Mouse (Mus musculus) layer of hippocampus, postnatal 14 days (tissue): Measurements from ENCODE around the gene Ppp4r2. TPM values are rescaled to one million over a fixed set of nuclear protein-coding genes. Genes with fewer than 3 reads are reported as not detected.
A peak's percentile ranks its signal among the peaks of the same experiment; 100 is the strongest.

Experiments
- DNase-seq, 2 experiments: peaks; one replicate each; pipeline ENCODE4 v3.0.0; 2021 to 2022; ENCODE audit warnings: low spot score in 2 of 2, mixed read lengths in 1 of 2
- long read RNA-seq, 2 experiments: library from polyadenylated mRNA; stranded (forward); transcript quantifications; one replicate each; pipeline ENCODE4 v2.0.0; 2021
- total RNA-seq, 2 experiments: library from RNA; stranded (reverse); gene quantifications; 2 replicates each; pipeline ENCODE4 v1.2.3; 2021

Gene Ppp4r2
- 10 to 100 TPM; 70.4 to 74.5 TPM for total RNA-seq
- long read RNA-seq, experiment 1, full-length matches to known transcripts, result 37 of 44 reads
- long read RNA-seq, experiment 1, partial matches to known transcripts, result 3 of 44 reads
- long read RNA-seq, experiment 1, other reads (novel, unspliced or antisense), result 4 of 44 reads
- long read RNA-seq, experiment 2, full-length matches to known transcripts, result 34 of 43 reads
- long read RNA-seq, experiment 2, partial matches to known transcripts, result 3 of 43 reads
- long read RNA-seq, experiment 2, other reads (novel, unspliced or antisense), result 6 of 43 reads

DNA sequence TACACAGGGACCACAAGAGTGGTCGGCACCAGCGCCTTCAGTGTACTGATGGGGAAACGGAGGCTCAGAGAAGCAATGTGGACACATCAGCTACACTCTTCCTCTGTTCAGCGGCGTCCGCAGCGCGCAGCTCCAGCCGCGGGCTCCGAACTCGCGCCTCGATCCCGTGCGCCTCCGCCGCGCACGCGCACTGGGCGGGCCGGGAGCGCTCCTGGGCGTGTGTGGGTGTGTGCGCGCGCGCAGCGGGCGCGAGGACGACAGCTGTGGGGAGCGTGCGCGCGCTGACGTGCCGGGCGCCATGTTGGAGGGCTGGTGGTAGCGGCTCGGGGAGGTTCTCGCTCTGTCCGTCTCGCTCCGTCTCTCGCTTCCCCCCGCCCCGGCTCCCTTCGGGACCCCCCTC is at the start of gene Ppp4r2:
Gene Ppp4r2, plus strand, starts transcription at position 268 of the 400 bp plus-strand sequence.
- peak; percentile 90 to 91 for DNase-seq

DNA sequence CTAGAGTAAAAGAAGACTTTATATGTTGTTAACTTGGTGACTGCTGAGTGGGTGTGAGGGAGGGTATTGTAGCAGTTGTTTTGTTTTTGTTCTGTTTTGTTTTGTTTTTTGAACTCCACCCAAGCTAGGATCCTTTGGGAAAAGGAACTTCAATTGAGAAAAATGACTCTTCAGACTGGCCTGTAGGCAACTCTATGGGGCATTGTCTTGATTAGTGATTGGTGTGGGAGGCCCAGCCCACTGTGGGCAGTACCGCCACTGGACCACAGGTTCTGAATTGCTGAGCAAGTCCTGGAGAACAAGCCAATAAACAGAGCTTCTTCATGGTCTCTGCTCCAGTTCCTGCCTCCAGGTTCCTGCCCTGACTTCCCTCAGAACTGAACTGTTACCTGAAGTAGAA is 45.7 kb upstream of the Ppp4r2 start:
- DNase-seq, result no peak

DNA sequence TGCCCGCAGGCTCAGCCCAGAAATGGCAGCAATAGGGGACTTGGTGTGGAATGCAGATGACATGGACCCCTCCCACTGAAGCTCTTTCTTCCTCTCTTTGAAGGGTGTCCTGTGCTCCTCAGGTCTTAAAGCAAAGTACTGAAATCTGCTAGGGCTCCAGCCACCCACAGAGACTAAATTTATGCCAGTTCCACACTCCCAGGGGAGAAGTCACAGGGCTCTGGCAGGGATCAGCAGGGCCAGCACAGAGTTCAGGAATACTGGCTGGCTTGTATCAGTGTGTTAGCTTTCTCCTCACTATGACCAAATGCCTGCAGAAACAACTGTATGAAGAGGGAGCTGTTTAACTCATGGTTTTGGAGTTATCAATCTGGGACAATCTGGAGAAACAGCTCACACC is 44.3 kb upstream of the Ppp4r2 start:
- DNase-seq, result no peak

DNA sequence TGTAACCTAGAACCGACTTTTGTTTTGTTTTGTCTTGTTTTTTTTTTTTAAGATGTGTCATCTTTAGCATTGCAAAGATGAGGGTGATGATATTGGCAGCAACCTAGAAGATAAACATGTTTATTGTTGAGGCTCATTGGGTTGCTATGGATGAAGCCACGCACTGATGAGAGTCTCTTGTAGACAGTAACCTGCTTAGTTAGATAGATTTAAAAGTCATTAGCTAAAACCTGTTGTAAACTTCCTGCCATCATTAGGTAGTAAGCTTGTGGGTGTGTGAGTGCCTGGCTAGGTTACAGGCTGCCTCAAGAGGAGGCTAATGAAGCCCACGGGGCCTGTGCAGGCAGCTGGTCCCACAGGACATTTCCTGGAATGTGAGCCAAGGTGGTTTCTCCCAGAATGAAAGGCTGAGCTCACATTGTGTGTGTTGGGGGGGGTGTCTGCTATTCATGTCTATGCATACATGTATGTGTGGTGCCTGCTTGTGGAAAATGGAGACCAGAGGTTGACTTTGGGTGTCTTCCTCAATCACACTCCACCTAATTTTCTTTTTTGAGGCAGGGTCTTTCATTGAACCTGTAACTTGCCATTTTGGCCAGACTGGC is 41.3 kb upstream of the Ppp4r2 start:
- no peak for DNase-seq

DNA sequence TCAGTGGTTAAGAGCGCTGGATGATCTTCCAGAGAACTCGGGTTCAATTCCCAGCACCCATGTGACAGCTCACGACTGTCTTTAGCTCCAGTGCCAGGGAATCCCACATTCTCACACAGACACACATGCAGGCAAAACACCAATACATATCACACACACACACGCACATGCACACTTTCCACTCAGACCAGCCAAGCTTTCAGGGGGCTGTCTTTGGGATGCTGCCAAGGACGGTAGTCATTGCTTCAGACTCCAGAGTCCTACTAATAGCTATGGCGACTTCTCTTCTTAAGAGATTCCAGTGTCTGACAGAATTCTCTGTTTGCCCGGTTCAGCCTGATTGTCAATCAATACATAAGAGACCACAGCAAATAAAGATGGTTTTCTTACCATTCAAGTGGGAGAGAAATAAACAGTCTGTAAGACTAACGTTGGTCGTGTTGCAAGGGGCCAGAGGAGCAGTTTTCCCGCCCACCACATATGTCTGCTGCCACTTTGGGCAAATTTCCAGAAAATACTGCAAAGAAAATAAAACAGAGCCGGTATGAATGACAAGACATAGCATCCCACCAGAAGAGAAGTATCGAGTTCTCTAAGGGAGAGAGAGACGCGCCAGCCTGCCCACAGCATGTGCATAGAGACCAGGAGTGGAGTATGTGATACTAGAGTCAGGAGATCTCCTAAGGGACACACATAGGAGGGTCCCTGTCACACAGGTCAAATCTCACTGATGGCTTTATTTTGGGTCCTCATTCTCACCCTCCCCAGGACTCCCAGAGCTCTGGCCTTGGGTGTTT is 40.3 kb upstream of the Ppp4r2 start:
- DNase-seq, result no peak

DNA sequence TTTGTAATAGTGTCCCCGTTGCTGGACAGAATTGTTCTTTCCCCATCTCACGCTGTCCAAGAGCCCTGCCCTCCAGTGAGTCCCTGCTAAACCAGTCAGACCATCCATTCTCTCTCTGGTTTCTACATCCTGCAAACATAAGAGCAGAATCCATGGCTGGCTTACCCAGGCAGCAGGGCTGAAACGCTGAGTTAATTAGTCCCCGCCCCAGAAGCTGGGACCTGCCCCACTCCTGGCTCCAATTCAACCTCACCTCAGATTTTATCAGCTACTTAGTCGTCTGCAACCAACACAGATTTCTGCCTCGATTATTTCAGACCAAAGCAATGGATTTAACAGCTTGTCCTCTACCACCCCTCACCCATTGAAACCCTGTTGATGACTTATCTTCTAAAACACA is 37.6 kb upstream of the Ppp4r2 start:
- no peak for DNase-seq

DNA sequence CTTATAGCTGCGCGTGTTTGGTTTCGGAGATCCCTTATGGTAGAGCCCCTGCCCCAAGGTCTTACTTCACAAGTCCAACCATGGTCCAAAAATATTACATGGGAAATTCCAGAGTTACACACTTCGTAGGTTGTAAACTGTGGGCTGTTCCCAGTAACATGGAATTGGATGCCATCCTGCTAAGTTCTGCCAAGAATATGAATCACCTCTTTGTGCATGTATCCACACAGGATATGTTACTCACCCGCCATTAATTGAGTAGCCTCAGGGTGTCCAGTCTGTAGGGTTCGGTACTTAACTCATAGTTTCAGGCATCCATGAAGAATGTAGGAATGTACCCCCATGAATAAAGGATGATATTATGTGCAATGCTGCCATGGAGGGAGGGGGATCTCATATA is 34.1 kb upstream of the Ppp4r2 start:
- DNase-seq, result no peak

DNA sequence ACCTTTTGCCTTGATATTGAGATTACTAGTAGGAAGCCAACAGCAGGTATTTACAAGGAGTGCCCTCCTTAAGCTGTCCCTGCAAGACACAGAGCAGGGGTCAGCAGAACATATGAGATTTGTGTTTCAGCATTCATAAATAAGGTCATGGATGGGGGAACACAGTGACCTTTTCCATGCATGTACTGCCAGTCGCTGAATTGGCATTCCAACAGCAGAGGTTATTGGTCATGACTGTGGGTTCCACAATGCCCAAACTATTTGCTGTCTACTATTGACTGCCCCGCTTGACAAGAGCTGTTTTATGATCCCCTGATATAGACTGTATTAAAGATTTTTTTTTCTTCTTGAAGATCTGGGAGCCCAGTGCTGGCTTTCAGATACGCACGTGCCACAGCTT is 33.7 kb upstream of the Ppp4r2 start:
- DNase-seq, result no peak

DNA sequence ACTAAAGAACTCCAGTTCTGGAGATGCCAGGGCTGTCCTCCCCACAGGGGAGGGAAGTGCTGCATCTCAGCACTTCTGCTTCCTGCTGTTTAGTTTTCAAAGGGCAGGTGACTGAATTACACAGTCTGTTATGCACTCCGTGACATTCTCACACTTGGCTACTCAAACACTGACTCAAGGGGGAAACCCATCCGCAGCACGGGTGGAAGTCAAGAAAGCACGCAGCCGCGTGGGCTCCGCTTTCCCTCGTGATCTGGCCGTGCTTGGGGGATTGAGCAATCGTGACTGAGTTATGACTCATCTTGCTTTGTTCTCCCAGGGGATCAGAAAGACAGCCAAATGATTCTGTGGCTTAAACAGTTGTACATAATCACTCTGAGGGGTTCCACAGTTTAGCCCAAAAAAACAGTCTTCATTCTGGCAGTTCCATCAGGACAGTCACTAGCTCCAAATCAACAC is 32.9 kb upstream of the Ppp4r2 start:
- peak; percentile 6 to 29 for DNase-seq

DNA sequence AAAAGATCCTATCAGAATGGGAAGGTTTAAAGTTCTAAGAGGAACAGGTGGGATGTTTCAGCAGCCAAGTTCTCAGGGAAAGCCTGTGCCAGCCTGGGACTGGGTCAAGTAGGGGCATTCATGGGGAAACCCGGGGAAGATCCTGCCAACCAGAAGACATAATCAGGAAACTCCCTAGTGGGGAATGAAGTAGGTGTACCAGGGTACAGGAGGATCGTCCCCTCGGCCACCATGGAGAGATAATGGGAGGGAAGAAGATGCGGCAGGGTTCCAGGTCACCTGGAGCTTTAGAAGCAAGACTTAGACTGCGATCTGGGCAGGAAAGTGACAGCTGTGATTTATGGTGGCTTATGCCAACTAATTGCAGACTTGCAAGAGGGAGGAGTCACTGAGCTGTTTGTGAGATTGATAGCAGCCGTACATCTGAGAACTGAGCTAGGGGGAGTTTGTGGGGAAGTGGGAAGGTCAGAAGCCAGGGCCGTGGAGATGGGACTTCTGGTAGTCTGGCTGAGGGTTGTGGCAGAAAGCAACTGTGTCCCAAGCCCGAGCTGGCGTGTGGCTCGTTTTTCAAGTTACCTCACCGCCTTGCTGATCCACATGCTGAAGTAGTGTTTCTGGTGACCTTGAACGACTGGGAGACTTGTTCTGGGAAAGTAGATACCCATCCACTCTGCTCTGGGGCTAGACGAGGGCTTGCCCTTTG is 30.9 kb upstream of the Ppp4r2 start:
- no peak for DNase-seq

DNA sequence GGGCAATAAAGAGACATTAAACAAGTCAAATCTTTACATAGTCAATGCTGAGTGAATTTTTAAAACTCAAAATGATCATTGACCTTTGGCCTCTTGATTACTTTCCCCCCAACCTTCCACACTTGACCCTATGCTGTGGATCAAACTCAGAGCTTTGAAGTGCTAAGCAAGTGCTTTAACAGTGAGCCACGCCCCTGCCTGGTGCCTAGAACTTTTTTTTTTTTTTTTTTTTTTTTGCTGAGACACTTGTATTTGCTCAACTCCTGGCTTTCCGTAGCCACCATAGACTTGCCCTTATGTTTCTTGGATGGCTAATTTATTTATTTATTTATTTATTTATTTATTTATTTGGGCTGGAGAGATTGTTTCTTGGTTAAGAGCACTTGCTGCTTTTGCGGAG is 30.2 kb upstream of the Ppp4r2 start:
- no peak for DNase-seq

DNA sequence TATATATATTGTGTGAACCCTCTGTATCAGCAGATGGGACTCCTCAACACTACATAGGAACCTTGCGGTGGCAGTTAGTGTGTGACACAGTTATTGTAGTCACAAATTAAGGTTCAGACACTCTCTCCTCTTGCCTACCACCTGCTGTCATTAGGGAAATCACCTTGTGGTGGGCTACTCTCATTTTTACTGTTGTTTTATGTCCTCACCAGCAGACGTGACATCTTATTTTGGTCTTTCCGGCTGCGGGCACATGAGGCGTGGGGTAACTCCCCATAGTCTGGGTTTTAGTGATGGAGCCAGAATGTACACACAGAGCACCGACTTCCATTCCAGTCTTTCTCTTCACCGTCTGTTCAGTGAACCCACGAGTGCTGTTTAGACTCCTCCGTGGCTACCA is 26.2 kb upstream of the Ppp4r2 start:
- DNase-seq, result no peak

DNA sequence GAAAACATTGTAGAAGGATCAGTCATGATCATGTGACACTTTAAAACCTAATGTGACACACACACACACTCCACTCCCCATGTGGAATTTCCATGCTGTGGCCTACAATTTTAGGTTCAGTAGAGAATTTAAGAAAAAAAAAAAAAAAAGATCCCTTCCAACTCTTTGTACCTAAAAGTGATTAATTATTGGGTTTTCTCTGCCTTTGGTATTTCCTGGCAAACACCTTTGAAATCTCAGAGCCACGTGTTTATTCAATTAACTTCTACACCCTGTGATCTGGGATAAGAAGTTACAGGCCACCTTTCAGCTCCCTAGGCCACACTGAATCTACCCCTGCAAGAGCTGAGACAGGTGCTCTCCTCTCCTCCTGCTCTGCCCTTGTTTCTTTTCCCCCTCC is 25.7 kb upstream of the Ppp4r2 start:
- DNase-seq, result no peak

DNA sequence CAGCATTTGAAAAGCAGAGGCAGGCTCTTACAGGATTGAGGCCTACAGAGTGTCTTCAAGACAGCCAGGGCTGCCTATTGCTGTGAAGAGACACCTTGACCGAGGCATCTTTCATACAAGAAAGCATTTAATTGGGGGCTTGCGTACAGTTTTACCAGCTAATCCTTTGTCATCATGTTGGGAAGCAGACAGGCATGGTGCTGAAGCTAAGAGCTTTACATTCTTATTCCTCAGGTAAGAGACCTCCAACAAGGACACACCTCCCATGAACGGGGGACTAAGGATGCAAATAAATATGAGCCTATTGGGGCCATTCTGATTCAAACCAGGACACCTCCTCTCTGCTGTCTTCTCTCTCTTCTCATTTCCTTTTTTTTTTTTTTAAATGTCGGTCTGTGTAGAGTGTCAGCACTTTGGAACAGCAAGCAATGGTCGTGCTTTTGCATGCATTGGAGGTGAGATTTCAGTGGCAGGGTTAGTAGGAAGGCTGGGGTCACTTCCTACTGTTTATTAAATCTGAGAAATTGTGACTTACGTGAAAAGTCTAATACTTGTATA is 25.1 kb upstream of the Ppp4r2 start:
- DNase-seq, result no peak

DNA sequence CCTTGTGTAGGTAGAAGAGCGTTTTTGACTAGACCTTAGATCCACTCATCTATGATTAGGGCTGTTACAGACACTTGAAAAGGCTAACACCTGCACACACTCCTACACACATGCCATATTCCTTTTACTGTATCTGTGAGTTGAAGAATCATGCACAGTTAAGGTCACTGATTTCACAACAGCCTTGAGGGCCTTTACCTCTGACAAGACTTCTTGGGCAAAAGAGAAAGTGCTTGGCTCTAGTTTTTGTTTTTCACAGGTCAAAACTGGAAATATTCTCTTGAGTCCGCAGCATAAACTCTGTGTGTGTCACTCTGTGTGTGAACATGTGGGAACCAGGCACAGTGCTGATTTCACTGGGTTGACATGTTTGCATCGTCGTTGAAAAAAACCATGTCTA is 23.3 kb upstream of the Ppp4r2 start:
- no peak for DNase-seq

DNA sequence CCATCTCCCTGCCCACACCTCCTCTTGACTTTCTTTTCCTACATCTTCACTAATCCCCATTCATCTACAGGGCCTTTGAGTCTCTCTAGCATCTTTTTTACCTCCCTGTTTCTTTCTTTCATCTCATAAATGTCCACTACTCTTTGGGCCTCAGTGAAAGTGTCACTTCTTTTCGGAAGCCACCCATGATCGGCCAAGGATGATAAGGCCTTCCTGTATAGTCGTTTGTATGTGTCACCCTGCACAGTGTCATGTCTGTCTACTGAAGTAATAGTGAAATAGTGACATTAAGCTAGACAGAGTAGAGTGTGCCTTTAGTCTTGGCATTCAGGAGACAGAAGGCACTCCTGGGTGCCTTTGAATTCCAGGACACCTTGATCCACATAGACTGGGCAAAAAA is 21.7 kb upstream of the Ppp4r2 start:
- no peak for DNase-seq

DNA sequence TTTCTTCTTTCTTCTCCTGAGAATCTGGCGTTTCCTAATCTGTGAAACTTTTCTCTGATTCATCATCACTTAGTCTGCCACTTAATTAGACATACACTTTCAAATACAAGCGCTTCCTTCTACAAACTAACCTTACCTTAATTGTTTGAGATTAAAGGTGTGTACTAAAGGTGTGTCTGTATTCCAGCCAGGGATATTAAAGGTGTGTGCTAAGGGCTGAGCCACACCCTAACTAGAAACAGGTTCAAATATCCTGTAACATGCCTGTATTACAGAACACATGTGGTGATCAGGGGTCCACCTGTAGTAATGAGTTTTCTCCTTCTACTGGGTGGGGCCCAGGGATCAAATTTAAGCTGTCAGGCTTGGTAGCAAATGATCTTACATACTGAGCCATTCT is 12.1 kb upstream of the Ppp4r2 start:
- DNase-seq, result no peak

DNA sequence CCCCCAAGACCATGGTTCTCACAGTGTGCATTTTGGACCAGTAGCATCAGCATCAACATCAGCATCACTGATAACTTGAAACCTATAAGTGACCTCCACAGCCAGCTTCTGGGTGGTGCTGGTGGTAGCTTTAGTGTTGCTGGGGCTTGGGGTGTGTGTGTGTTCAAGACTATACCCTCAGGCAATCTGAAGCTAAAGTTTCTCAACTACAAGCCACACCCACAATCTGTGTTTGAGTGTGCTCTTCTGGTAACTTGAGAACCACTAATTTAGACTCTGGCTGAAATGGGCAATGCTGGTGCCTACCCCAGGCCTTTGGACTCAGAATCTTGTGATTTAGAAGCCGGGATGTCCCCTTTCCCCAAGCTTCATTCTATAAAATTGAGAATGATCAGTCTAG is 10.1 kb upstream of the Ppp4r2 start:
- DNase-seq, result no peak

DNA sequence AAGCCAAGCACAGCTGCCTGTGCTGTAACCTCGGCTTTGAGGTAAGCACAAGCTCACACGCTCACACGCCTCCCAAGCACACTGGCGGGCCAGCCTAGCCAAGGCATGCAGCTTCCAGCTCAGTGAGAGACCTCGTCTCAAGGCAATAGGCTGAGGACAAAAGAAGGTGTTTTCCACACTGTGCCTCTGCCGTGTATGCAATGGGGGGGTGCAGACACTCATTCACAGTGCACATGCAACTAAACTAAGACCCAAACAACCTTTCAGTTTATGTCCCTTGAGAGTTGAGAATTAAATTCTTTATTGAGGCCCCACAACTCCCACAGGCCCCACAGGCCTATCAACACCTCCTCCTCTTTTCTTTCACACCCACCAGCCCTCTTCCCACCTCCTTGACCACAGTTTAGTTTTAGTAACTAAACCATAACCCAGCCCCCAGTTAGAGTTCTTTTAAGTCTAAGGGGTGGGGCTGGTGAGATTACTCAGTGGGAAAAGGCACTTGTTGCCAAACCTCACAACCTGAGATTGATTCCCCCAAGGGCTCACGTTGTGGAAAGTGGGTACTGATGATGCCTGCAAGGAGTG is 8.9 kb upstream of the Ppp4r2 start:
- DNase-seq, result no peak

DNA sequence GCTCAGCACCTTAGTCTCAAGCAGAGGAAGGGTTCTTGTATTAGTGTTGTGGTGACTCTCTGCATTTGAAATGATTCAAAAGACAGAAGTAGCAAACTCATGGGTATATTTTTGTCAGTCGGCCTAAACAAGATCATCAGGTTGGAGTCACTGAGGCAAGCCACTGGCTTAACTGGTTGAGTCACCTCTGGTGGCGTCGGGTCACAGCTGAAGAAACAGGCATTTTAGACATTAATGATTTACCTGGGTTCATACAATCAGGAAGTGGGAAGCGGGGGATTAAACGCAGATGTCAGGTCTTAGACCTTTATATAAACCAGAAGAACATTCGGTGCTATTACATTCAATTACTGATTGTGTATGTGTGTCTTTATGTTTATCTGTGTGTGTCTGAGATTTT is 7.4 kb upstream of the Ppp4r2 start:
- no peak for DNase-seq

DNA sequence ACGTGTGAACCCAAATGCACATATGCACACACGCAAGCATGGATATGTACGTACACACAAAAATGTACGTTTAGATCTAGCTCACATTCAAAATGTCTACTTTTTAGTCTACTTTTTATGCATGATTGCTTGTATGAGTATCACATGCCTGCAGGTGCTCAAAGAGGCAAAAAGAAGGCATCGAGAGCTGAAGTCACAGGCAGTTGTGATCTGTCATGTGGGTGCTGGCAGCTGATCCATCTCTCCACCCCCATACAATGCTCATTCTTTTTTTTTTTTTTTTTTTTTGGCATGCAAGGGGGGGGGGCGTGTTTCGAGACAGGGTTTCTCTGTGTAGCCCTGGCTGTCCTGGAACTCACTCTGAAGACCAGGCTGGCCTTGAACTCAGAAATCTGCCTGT is 4.9 kb upstream of the Ppp4r2 start:
- DNase-seq, result no peak
